Comparison of ENCODE assay signal across 13 mouse cellular contexts in the genomic region with DNA sequence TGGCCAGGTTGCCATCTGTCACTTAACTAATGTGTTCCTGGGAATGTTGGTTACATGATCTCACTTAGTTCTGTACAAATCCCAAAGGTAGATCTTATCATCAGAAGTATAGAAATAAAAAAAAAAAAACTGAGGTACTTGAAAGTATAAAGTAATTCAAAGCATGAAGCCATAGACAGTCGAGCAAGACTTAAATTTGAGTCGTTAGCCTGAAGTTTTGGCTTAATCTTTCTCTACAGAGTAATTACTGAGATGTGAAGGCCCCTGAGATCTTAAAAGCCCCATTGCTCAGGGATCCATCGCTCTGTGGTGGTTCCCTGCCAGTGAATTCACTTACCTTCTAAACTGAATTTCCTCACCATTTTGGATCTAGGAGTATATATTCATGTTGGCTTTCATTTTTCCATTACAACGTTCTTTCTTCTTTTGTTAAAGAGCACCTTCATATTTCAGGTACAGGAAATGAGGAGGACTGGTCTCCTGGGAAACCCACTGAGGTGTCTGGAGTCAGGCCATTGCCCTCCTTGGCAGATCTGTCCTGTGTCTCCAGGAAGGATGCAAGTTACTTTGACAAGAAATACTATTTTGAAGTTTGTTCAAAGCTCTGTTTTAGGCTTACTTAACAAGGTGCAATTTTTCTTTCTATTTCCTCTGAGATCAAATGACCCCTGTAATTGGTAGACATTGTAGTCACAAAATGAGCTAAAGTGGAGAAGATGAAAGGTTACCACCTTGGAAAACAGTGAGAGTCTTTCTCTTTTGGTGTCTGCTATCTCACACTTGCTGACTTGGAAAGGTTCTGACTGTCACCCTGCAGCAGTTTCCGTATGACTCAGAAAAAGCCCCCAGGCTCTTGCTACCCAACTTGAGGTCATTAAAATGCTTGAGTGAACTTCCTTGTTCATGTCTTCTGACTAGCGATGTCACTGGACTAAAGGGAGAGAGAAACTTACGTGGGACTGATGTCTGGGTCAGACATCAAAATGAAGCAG.
"Had no signal": no experiment of that assay in that cellular context is flagged by ENCODE, and none has a peak within 500 bp of the region (broad histone marks: within the 10 kb centered on the region; RNA-seq: fewer than 3 reads in every experiment).

No protein-coding gene starts in this region.

- H3K27ac ChIP-seq: limb, embryonic 12.5 days; liver, embryonic 14.5 days; midbrain, embryonic 12.5 days; neural tube, embryonic 12.5 days; stomach, postnatal 0 days had no signal

- H3K36me3 ChIP-seq: limb, embryonic 12.5 days; midbrain, embryonic 12.5 days; neural tube, embryonic 12.5 days had no signal

- H3K9ac ChIP-seq: limb, embryonic 12.5 days; liver, embryonic 14.5 days; midbrain, embryonic 12.5 days; neural tube, embryonic 12.5 days had no signal

- H3K4me3 ChIP-seq: limb, embryonic 12.5 days; midbrain, embryonic 12.5 days; neural tube, embryonic 12.5 days had no signal

- H3K9me3 ChIP-seq: limb, embryonic 12.5 days; midbrain, embryonic 12.5 days; neural tube, embryonic 12.5 days had no signal

- H3K4me2 ChIP-seq: limb, embryonic 12.5 days; midbrain, embryonic 12.5 days; neural tube, embryonic 12.5 days had no signal

- ATAC-seq: intestine, postnatal 0 days had no signal

- H3K27me3 ChIP-seq: limb, embryonic 12.5 days; midbrain, embryonic 12.5 days; neural tube, embryonic 12.5 days had no signal

- H3K4me1 ChIP-seq: limb, embryonic 12.5 days; midbrain, embryonic 12.5 days; neural tube, embryonic 12.5 days had no signal

- DNase-seq: kidney, adult 8-10 months; kidney, postnatal 25 days; layer of hippocampus, adult 9-11 months; layer of hippocampus, postnatal 36 days; liver; lung, adult 18-20 months; right cerebral cortex, postnatal 14 days had no signal
